Mouse (Mus musculus): ENCODE results near the gene Rps6kl1.

Rps6kl1 gene

GRCm38 (mm10) chr12:85103096-85103495 is 48.0 kb downstream of the Rps6kl1 start:
- peak; percentile 60 to 79 for DNase-seq

GRCm38 (mm10) chr12:85101521-85102106 is 49.5 kb downstream of the Rps6kl1 start:
- no peak for DNase-seq

GRCm38 (mm10) chr12:85101001-85101400 is 50.1 kb downstream of the Rps6kl1 start:
- no peak for DNase-seq

GRCm38 (mm10) chr12:85095859-85096258 is 55.2 kb downstream of the Rps6kl1 start:
- no peak for DNase-seq

GRCm38 (mm10) chr12:85095146-85095545 is 55.9 kb downstream of the Rps6kl1 start:
- no peak for DNase-seq

- no peak for DNase-seq
Measured at GRCm38 (mm10) chr12:85094706-85095105, 56.4 kb downstream of the Rps6kl1 start.

- peak; percentile 55 to 59 for DNase-seq
Measured at GRCm38 (mm10) chr12:85094010-85094409, 57.1 kb downstream of the Rps6kl1 start.

- peak; percentile 84 to 87 for DNase-seq
Measured at GRCm38 (mm10) chr12:85092214-85092613, 58.9 kb downstream of the Rps6kl1 start.

GRCm38 (mm10) chr12:85091190-85091589 is 59.9 kb downstream of the Rps6kl1 start:
- DNase-seq, result no peak

- DNase-seq, result no peak
Measured at GRCm38 (mm10) chr12:85087845-85088244, 63.2 kb downstream of the Rps6kl1 start.
